Mouse (Mus musculus): ENCODE measurements at regions not wholly inside any gene's neighbourhood (a gene's known extent, or its start where the extent isn't known, plus 50 kb on each side); places are given as distances from the start of the nearest gene placed in this dataset.

GRCm38 (mm10) chr8:107657741-107658140, 69.5 kb upstream of the Psmd7 start:
- no peak overlapping the region for H3K4me3 ChIP-seq (ENCODE audit: low read depth, low read length)
- H3K36me3 ChIP-seq (replicated peaks): no peaks in the 10 kb centered on the region
- H3K4me1 ChIP-seq (ENCODE audit: insufficient read depth, low read depth, low read length): no peaks in the 10 kb centered on the region
- peaks cover 17% of the 10 kb centered on the region for H3K9me3 ChIP-seq (replicated peaks)
- ATAC-seq (ENCODE audit: extremely low read depth, insufficient number of reproducible peaks, low FRiP score, poor library complexity, severe bottlenecking) (no peak), DNase-seq (ENCODE audit: low spot score) (no peak)
- H3K27me3 ChIP-seq (ENCODE audit: insufficient read depth, low read length): no peaks in the 10 kb centered on the region
- no peak for TF ChIP-seq TAL1 (conservative IDR thresholded peaks at IDR 0.05; ENCODE audit: low read depth, low read length)
- no peak for TF ChIP-seq CTCF (IDR thresholded peaks at IDR 0.05; ENCODE audit: low read depth, low read length)
- TF ChIP-seq GATA2 (IDR thresholded peaks at IDR 0.05; ENCODE audit: borderline replicate concordance, low read depth, low read length): no peak
- TF ChIP-seq POLR2AphosphoS5 (IDR thresholded peaks at IDR 0.05; ENCODE audit: insufficient replicate concordance, low read depth, low read length): no peak
- TF ChIP-seq GATA1 (IDR thresholded peaks at IDR 0.05; ENCODE audit: borderline replicate concordance, low read length): no peak

- no peaks in the 10 kb centered on the region for H3K4me1 ChIP-seq (ENCODE audit: insufficient read depth, low read depth, low read length)
- no peak overlapping the region for H3K4me3 ChIP-seq (ENCODE audit: low read depth, low read length)
- H3K9me3 ChIP-seq (replicated peaks): peaks cover 17% of the 10 kb centered on the region
- DNase-seq (ENCODE audit: low spot score) (no peak), ATAC-seq (ENCODE audit: extremely low read depth, insufficient number of reproducible peaks, low FRiP score, poor library complexity, severe bottlenecking) (no peak)
- H3K27me3 ChIP-seq (ENCODE audit: insufficient read depth, low read length): no peaks in the 10 kb centered on the region
- H3K36me3 ChIP-seq (replicated peaks): no peaks in the 10 kb centered on the region
- no peak for TF ChIP-seq TAL1 (conservative IDR thresholded peaks at IDR 0.05; ENCODE audit: low read depth, low read length)
- no peak for TF ChIP-seq CTCF (IDR thresholded peaks at IDR 0.05; ENCODE audit: low read depth, low read length)
- no peak for TF ChIP-seq POLR2AphosphoS5 (IDR thresholded peaks at IDR 0.05; ENCODE audit: insufficient replicate concordance, low read depth, low read length)
- TF ChIP-seq GATA2 (IDR thresholded peaks at IDR 0.05; ENCODE audit: borderline replicate concordance, low read depth, low read length): no peak
- TF ChIP-seq GATA1 (IDR thresholded peaks at IDR 0.05; ENCODE audit: borderline replicate concordance, low read length): no peak
These were observed 70.1 kb upstream of the Psmd7 start for GRCm38 (mm10) chr8:107658386-107658785.

DNA sequence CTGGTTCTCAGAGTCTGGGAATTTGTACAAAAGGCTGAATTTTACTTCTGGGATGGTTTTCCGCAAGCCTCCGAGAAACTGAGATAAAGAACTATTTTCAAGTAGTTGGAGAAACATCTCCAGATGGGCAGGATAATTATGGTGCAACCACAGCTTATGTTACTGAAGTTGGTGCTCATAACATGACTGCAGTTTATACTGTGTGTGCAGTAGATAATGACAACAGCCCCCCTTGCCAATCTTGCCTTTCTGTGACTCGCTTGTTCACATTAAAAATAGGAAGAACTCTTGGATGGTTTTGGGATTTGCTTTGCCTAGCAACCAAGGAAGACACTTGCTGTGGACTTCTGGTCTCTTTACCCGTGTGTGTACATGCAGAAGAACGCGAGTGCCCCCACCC, 72.4 kb upstream of the Psmd7 start:
- no peak overlapping the region for H3K4me3 ChIP-seq (ENCODE audit: low read depth, low read length)
- ATAC-seq (ENCODE audit: extremely low read depth, insufficient number of reproducible peaks, low FRiP score, poor library complexity, severe bottlenecking): no peak
- peaks cover 14% of the 10 kb centered on the region for H3K9me3 ChIP-seq (replicated peaks)
- no peak for DNase-seq (ENCODE audit: low spot score)
- no peak for TF ChIP-seq CTCF (IDR thresholded peaks at IDR 0.05; ENCODE audit: low read depth, low read length)
- TF ChIP-seq GATA2 (IDR thresholded peaks at IDR 0.05; ENCODE audit: borderline replicate concordance, low read depth, low read length): no peak
- no peaks in the 10 kb centered on the region for H3K4me1 ChIP-seq (ENCODE audit: insufficient read depth, low read depth, low read length)
- no peaks in the 10 kb centered on the region for H3K36me3 ChIP-seq (replicated peaks)
- no peaks in the 10 kb centered on the region for H3K27me3 ChIP-seq (ENCODE audit: insufficient read depth, low read length)

DNA sequence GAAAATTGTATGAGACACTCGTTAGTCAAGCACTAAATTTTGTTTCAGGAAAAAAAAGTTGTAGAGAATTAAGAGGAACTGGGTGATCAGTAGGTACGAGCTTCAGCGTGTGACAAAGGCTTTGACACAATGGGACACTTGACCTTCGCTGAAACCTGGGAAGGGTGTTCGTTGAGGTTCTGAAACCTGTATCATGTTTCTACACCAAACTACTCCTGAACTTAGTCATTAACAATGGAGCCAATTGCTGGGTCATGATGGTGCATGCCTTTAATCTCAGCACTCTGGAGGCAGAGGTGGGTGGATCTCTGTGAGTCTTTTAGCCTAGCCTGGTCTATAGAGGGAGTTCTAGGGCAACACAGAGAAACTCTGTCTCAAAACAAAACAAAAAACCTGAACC, 81.3 kb upstream of the Psmd7 start:
- DNase-seq (ENCODE audit: low spot score) (no peak), ATAC-seq (ENCODE audit: extremely low read depth, insufficient number of reproducible peaks, low FRiP score, poor library complexity, severe bottlenecking) (no peak)
- TF ChIP-seq TAL1 (conservative IDR thresholded peaks at IDR 0.05; ENCODE audit: low read depth, low read length) (no peak), GATA2 (IDR thresholded peaks at IDR 0.05; ENCODE audit: borderline replicate concordance, low read depth, low read length) (no peak), GATA1 (IDR thresholded peaks at IDR 0.05; ENCODE audit: borderline replicate concordance, low read length) (no peak), POLR2AphosphoS5 (IDR thresholded peaks at IDR 0.05; ENCODE audit: insufficient replicate concordance, low read depth, low read length) (no peak), CTCF (IDR thresholded peaks at IDR 0.05; ENCODE audit: low read depth, low read length) (no peak)
- Histone ChIP-seq H3K4me3 (ENCODE audit: low read depth, low read length) (no peak overlapping the region), H3K9me3 (replicated peaks) (peaks cover 20% of the 10 kb centered on the region), H3K36me3 (replicated peaks) (no peaks in the 10 kb centered on the region), H3K4me1 (ENCODE audit: insufficient read depth, low read depth, low read length) (no peaks in the 10 kb centered on the region), H3K27me3 (ENCODE audit: insufficient read depth, low read length) (no peaks in the 10 kb centered on the region)

DNA sequence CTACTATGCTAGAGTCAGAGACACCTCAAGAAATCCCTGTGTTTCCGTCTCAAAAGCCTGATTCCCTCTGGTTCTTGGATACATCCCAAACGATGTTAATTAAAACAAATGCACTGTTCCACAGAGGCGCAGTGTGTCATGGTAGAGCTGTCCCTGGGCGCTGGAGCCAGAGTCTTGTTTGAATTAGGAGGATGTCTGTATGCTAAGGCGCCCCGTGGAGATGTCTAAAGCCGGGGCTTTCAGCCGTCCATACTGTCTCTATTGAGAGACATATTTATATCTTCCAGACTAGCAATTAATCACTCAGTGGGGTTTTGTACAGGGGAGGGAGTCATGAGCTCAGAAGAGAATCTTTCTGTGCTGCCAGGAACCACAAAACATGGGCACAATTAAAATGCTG, 83.2 kb upstream of the Psmd7 start:
- Histone ChIP-seq H3K4me1 (ENCODE audit: insufficient read depth, low read depth, low read length) (no peaks in the 10 kb centered on the region), H3K9me3 (replicated peaks) (peaks cover 21% of the 10 kb centered on the region), H3K36me3 (replicated peaks) (no peaks in the 10 kb centered on the region), H3K4me3 (ENCODE audit: low read depth, low read length) (no peak overlapping the region), H3K27me3 (ENCODE audit: insufficient read depth, low read length) (no peaks in the 10 kb centered on the region)
- no peak for ATAC-seq (ENCODE audit: extremely low read depth, insufficient number of reproducible peaks, low FRiP score, poor library complexity, severe bottlenecking)
- DNase-seq (ENCODE audit: low spot score): no peak
- TF ChIP-seq CTCF (IDR thresholded peaks at IDR 0.05; ENCODE audit: low read depth, low read length): no peak
- TF ChIP-seq TAL1 (conservative IDR thresholded peaks at IDR 0.05; ENCODE audit: low read depth, low read length): no peak
- no peak for TF ChIP-seq GATA1 (IDR thresholded peaks at IDR 0.05; ENCODE audit: borderline replicate concordance, low read length)
- TF ChIP-seq POLR2AphosphoS5 (IDR thresholded peaks at IDR 0.05; ENCODE audit: insufficient replicate concordance, low read depth, low read length): no peak
- TF ChIP-seq GATA2 (IDR thresholded peaks at IDR 0.05; ENCODE audit: borderline replicate concordance, low read depth, low read length): no peak

DNA sequence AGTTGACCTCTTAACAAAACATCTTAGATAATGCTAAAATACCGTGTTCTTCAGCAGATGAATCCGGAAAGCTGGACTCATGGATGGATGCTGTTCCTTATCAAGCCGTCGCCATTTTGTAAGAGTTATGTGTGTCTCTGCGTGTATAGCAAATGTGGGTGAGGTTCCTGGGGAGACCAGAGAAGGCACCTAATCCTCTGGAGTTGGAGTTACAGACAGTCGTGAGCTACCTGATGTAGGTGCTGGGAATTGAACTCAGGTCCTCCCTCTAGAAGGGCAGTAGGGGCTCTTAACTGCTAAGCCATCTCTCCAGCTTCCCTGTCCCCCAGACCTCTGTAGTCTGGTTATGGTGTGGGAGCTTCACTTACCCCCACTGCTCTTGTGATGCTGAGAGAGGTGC, 84.4 kb upstream of the Psmd7 start:
- Histone ChIP-seq H3K4me3 (ENCODE audit: low read depth, low read length) (no peak overlapping the region), H3K27me3 (ENCODE audit: insufficient read depth, low read length) (no peaks in the 10 kb centered on the region), H3K9me3 (replicated peaks) (peaks cover 20% of the 10 kb centered on the region), H3K4me1 (ENCODE audit: insufficient read depth, low read depth, low read length) (no peaks in the 10 kb centered on the region), H3K36me3 (replicated peaks) (no peaks in the 10 kb centered on the region)
- DNase-seq (ENCODE audit: low spot score) (no peak), ATAC-seq (ENCODE audit: extremely low read depth, insufficient number of reproducible peaks, low FRiP score, poor library complexity, severe bottlenecking) (no peak)
- no peak for TF ChIP-seq GATA2 (IDR thresholded peaks at IDR 0.05; ENCODE audit: borderline replicate concordance, low read depth, low read length)

GRCm38 (mm10) chr8:107682066-107682465, 93.8 kb upstream of the Psmd7 start:
- H3K4me1 ChIP-seq (ENCODE audit: insufficient read depth, low read depth, low read length): no peaks in the 10 kb centered on the region
- H3K4me3 ChIP-seq (ENCODE audit: low read depth, low read length): no peak overlapping the region
- H3K9me3 ChIP-seq (replicated peaks): peaks cover 22% of the 10 kb centered on the region
- ATAC-seq (ENCODE audit: extremely low read depth, insufficient number of reproducible peaks, low FRiP score, poor library complexity, severe bottlenecking): no peak
- no peaks in the 10 kb centered on the region for H3K36me3 ChIP-seq (replicated peaks)
- H3K27me3 ChIP-seq (ENCODE audit: insufficient read depth, low read length): no peaks in the 10 kb centered on the region
- TF ChIP-seq POLR2AphosphoS5 (IDR thresholded peaks at IDR 0.05; ENCODE audit: insufficient replicate concordance, low read depth, low read length) (no peak), TAL1 (conservative IDR thresholded peaks at IDR 0.05; ENCODE audit: low read depth, low read length) (no peak), CTCF (IDR thresholded peaks at IDR 0.05; ENCODE audit: low read depth, low read length) (no peak), GATA1 (IDR thresholded peaks at IDR 0.05; ENCODE audit: borderline replicate concordance, low read length) (no peak), GATA2 (IDR thresholded peaks at IDR 0.05; ENCODE audit: borderline replicate concordance, low read depth, low read length) (no peak)
- DNase-seq (ENCODE audit: low spot score): no peak

All from G1E (cell line).